ENCODE assay signal across 9 mouse cellular contexts in genomic region chr3:97971117-97971516, GRCm38 (mm10). TPM values are rescaled to one million over a fixed set of nuclear protein-coding genes. Genes with fewer than 3 reads are reported as not detected.
A peak's percentile ranks its signal among the peaks of the same experiment; 100 is the strongest.
DNase-seq lines count a peak whose midpoint lies in the region; ATAC-seq lines count a peak whose summit lies in the region.
"Had no signal": no experiment of that assay in that cellular context is flagged by ENCODE, and none has a peak within 500 bp of the region (broad histone marks: within the 10 kb centered on the region; RNA-seq: fewer than 3 reads in every experiment).

No protein-coding gene starts in this region.

- H3K9ac ChIP-seq in heart, embryonic 13.5 days: no peak overlapping the region
- no peak overlapping the region for H3K9ac ChIP-seq in heart, embryonic 11.5 days (ENCODE audit: low read depth, low read length)
- no peak overlapping the region for H3K9ac ChIP-seq in limb, embryonic 12.5 days (replicated peaks)
- H3K9ac ChIP-seq in neural tube, embryonic 15.5 days (replicated peaks): no peak overlapping the region

- H3K27ac ChIP-seq in heart, embryonic 13.5 days (replicated peaks): no peak overlapping the region
- H3K27ac ChIP-seq in heart, embryonic 11.5 days (ENCODE audit: low read depth, low read length): no peak overlapping the region
- no peak overlapping the region for H3K27ac ChIP-seq in limb, embryonic 12.5 days
- no peak overlapping the region for H3K27ac ChIP-seq in neural tube, embryonic 15.5 days (replicated peaks)

- no peak overlapping the region for H3K4me2 ChIP-seq in heart, embryonic 13.5 days
- no peak overlapping the region for H3K4me2 ChIP-seq in heart, embryonic 11.5 days
- H3K4me2 ChIP-seq in limb, embryonic 12.5 days: peak overlapping the region; percentile 23
- no peak overlapping the region for H3K4me2 ChIP-seq in neural tube, embryonic 15.5 days

- peaks cover 14% of the 10 kb centered on the region; the same call in 1 of the 2 replicates for H3K4me1 ChIP-seq in heart, embryonic 13.5 days
- H3K4me1 ChIP-seq in heart, embryonic 11.5 days (ENCODE audit: control insufficient read depth, insufficient read depth, low read length): peaks cover 9% of the 10 kb centered on the region
- peaks cover 15% of the 10 kb centered on the region; the same call in 1 of the 2 replicates for H3K4me1 ChIP-seq in limb, embryonic 12.5 days (replicated peaks)
- H3K4me1 ChIP-seq in neural tube, embryonic 15.5 days: peaks cover 9% of the 10 kb centered on the region; the same call in 1 of the 2 replicates

- ATAC-seq in heart, embryonic 13.5 days (ENCODE audit: extremely low read depth, insufficient number of reproducible peaks, low FRiP score, low TSS enrichment): 0 out of 2 replicates have a peak, but pooled peaks have one; percentile 51
- ATAC-seq in heart, embryonic 11.5 days (replicated peaks; ENCODE audit: insufficient number of reproducible peaks, low FRiP score, low TSS enrichment): no peak
- no peak for ATAC-seq in limb, embryonic 12.5 days (ENCODE audit: insufficient number of reproducible peaks, insufficient read depth, low FRiP score, low TSS enrichment, low read depth)
- ATAC-seq in neural tube, embryonic 15.5 days (ENCODE audit: low FRiP score): 0 out of 2 replicates have a peak, but pooled peaks have one; percentile 5

- DNase-seq in T-cell, adult 2 months (ENCODE audit: low spot score): peak; percentile 29
- no peak for DNase-seq in right cerebral cortex, postnatal 10 days (ENCODE audit: low spot score in 2 of 2)
- DNase-seq in layer of hippocampus, adult 9-10 months (ENCODE audit: low spot score): no peak
- DNase-seq in adrenal gland, adult (ENCODE audit: inconsistent age in 2 of 2, low spot score in 1 of 2): no peak

- no peaks in the 10 kb centered on the region for H3K36me3 ChIP-seq in heart, embryonic 13.5 days
- no peaks in the 10 kb centered on the region for H3K36me3 ChIP-seq in heart, embryonic 11.5 days (ENCODE audit: control insufficient read depth, insufficient read depth, low read length)
- no peaks in the 10 kb centered on the region for H3K36me3 ChIP-seq in limb, embryonic 12.5 days
- no peaks in the 10 kb centered on the region for H3K36me3 ChIP-seq in neural tube, embryonic 15.5 days
- H3K36me3 ChIP-seq: G1E had no signal

- no peaks in the 10 kb centered on the region for H3K9me3 ChIP-seq in heart, embryonic 13.5 days
- H3K9me3 ChIP-seq in heart, embryonic 11.5 days (replicated peaks; ENCODE audit: control insufficient read depth, low read length): no peaks in the 10 kb centered on the region
- peaks cover 5% of the 10 kb centered on the region for H3K9me3 ChIP-seq in limb, embryonic 12.5 days
- no peaks in the 10 kb centered on the region for H3K9me3 ChIP-seq in neural tube, embryonic 15.5 days (replicated peaks)

- H3K27me3 ChIP-seq in heart, embryonic 13.5 days (replicated peaks): peaks cover 32% of the 10 kb centered on the region
- H3K27me3 ChIP-seq in heart, embryonic 11.5 days (ENCODE audit: control insufficient read depth, insufficient read depth, low read length): peaks cover 19% of the 10 kb centered on the region
- H3K27me3 ChIP-seq in limb, embryonic 12.5 days: no peaks in the 10 kb centered on the region
- no peaks in the 10 kb centered on the region for H3K27me3 ChIP-seq in neural tube, embryonic 15.5 days (replicated peaks)

- H3K4me3 ChIP-seq in heart, embryonic 13.5 days: no peak overlapping the region
- no peak overlapping the region for H3K4me3 ChIP-seq in heart, embryonic 11.5 days (ENCODE audit: low read depth, low read length)
- no peak overlapping the region for H3K4me3 ChIP-seq in limb, embryonic 12.5 days (replicated peaks)
- no peak overlapping the region for H3K4me3 ChIP-seq in neural tube, embryonic 15.5 days (replicated peaks)

- WGBS in heart, embryonic 13.5 days: 34% methylated on average over 7 of the region's 7 CpGs
- 26% methylated on average over 7 of the region's 7 CpGs for WGBS in heart, embryonic 11.5 days (ENCODE audit: insufficient replicate concordance)
- WGBS in limb, embryonic 12.5 days: 10% methylated on average over 7 of the region's 7 CpGs
- WGBS in neural tube, embryonic 15.5 days: 12% methylated on average over 7 of the region's 7 CpGs

RNA-seq across cellular contexts. Expression of gene Notch2, which starts 42.2 kb away (rescaled TPM):
- 11.9 and 12.1 TPM in 2 replicates for polyA plus RNA-seq in heart, embryonic 13.5 days (2015; fragmentation: Nextera tagmentation; extraction: Ambion mirVana)
- 12.5 and 13.4 TPM in 2 replicates for polyA plus RNA-seq in heart, embryonic 11.5 days (2014; fragmentation: Nextera tagmentation; extraction: Ambion mirVana)
- 35.7 and 41.6 TPM in 2 replicates for polyA plus RNA-seq in limb, embryonic 12.5 days (2016; fragmentation: Nextera tagmentation; extraction: Ambion mirVana)
- 9.0 and 11.3 TPM in 2 replicates for polyA plus RNA-seq in neural tube, embryonic 15.5 days (2015; fragmentation: Nextera tagmentation; extraction: Ambion mirVana)
- polyA plus RNA-seq: G1E had no signal

Comparison
In these comparisons a context has a peak if more than half of its experiments do, and no peak if none do; other contexts are left out.
1. ATAC-seq: peak in heart, embryonic 13.5 days (single experiment) and neural tube, embryonic 15.5 days (single experiment); none in heart, embryonic 11.5 days (single experiment) and limb, embryonic 12.5 days (single experiment).